Mouse (Mus musculus) heart, embryonic 13.5 days (tissue): ENCODE data around the gene Snx30. TPM values are rescaled to one million over a fixed set of nuclear protein-coding genes. Genes with fewer than 3 reads are reported as not detected.
A peak's percentile ranks its signal among the peaks of the same experiment; 100 is the strongest.
"Not testable (repeated sequence)": the region's sequence is repeated elsewhere in the genome, so short reads cannot be mapped to it uniquely, and the experiment has no call there.

Experiments
- ATAC-seq: fragments of 200-750 bp; cut with Nextera tagmentation; 2 replicates; pipeline ENCODE4 v1.8.0; 2017; ENCODE audit warnings: moderate TSS enrichment; ENCODE audit not compliant: insufficient number of reproducible peaks, low FRiP score, low TSS enrichment; ENCODE audit errors: extremely low read depth
- H3K27ac ChIP-seq: fragments of 300-500 bp; sonication (generic); replicated peaks from 2 replicates; pipeline ENCODE4 v1.5.1; 2015; ENCODE audit warnings: moderate library complexity, mild to moderate bottlenecking, inconsistent platforms
- H3K27me3 ChIP-seq: fragments of 300-500 bp; sonication (generic); replicated peaks from 2 replicates; pipeline ENCODE4 v1.6.1; 2015; ENCODE audit warnings: mild to moderate bottlenecking, inconsistent platforms
- H3K36me3 ChIP-seq: fragments of 300-500 bp; sonication (generic); 2 replicates; pipeline ENCODE4 v1.6.1; 2015; ENCODE audit warnings: mild to moderate bottlenecking, inconsistent platforms
- H3K4me1 ChIP-seq: fragments of 300-500 bp; sonication (generic); 2 replicates; pipeline ENCODE4 v1.6.1; 2015; ENCODE audit warnings: inconsistent platforms
- H3K4me2 ChIP-seq: fragments of 300-500 bp; sonication (generic); 2 replicates; pipeline ENCODE4 v1.6.1; 2015; ENCODE audit warnings: inconsistent platforms, mild to moderate bottlenecking, moderate library complexity
- H3K4me3 ChIP-seq: fragments of 300-500 bp; sonication (generic); 2 replicates; pipeline ENCODE4 v1.5.1; 2015; ENCODE audit warnings: moderate library complexity, mild to moderate bottlenecking, inconsistent platforms
- H3K9ac ChIP-seq: fragments of 300-500 bp; sonication (generic); 2 replicates; pipeline ENCODE4 v1.6.1; 2015; ENCODE audit warnings: inconsistent platforms, mild to moderate bottlenecking, moderate library complexity
- H3K9me3 ChIP-seq: fragments of 300-500 bp; sonication (generic); 2 replicates; pipeline ENCODE4 v1.6.1; 2016; ENCODE audit warnings: inconsistent platforms
- whole genome bisulfite sequencing: fragments of 180-500 bp; shearing (Covaris S2); methylation state at CpG from one replicate; pipeline ENCODE4 v1.1.7; 2015; ENCODE audit warnings: mixed read lengths; 5-methylcytosine and 5-hydroxymethylcytosine counted together
- polyA plus RNA-seq: library from polyadenylated mRNA; unstranded; fragments of >200 nt; fragmentation: Nextera tagmentation; extraction: Ambion mirVana; gene quantifications from 2 replicates; pipeline ENCODE4 v1.2.1, GENCODE M21; 2015

Gene Snx30
- polyA plus RNA-seq, 1 experiment from 2014 or later: 4.1 TPM

DNA sequence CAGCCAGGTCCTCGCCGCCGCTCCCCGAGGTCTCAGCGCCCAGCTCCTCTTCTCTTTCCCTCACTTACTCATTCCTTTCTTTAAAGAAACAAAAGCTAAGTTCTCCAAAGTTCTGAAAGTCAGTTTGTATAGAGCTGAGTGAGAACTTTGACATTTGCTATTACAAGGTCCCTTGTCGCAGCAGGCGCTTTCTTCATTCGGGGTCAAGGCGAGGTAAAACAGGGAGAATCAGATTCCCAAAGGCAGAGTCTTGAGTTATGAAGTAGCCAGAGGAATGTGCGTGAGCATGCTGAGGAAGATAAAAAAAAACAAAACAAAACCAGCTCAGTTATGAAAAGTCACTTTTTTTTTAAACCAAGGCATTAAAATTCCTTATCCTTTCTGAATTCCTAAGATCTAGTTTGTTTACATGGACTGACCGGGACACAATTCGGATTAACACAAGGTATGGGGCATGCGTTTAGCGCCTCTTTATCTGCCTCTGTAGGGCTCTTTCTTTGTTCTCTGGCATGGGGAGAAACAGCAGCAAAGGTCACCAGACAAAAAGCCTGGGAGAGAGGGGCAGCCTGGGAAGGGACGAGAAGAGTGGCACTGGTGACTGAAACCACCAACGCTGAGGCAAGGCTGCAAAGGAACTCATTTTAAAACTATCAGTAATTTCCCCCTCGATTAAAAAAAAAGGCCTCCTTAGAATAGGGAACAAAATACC, 33.3 kb upstream of the Snx30 start:
- Histone ChIP-seq H3K9me3 (no peaks in the 10 kb centered on the region), H3K4me3 (no peak overlapping the region), H3K27ac (peak overlapping the region; percentile 66), H3K4me2 (no peak overlapping the region), H3K4me1 (peaks cover 18% of the 10 kb centered on the region), H3K9ac (0 out of 2 replicates have a peak overlapping the region, but pooled peaks have one; percentile 21), H3K36me3 (peaks cover 64% of the 10 kb centered on the region), H3K27me3 (no peaks in the 10 kb centered on the region)
- no peak for ATAC-seq
- 59% methylated on average over 17 of the region's 17 CpGs for WGBS

DNA sequence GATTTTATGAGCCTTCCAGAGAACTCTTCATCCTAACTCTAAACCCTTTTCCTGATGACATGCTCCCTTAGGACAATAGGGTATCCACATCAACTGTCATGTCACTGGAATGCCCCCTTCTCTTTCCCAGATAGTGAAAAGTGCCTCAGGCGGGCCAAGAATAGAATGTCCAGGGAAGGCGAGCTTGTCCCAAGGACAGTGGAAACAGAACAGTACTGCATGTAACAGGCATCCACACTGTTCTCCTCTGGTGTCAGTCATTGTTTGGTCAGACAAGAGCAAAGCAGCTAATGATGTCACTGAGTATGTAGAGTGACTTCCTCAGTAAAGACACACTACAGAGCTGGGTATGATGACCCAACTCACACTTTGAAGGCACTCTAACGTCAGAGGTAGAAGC, 27.8 kb upstream of the Snx30 start:
- ATAC-seq: 0 out of 2 replicates have a peak, but pooled peaks have one; percentile 59
- H3K9ac ChIP-seq: peak overlapping the region; percentile 25; the same call in 1 of the 2 replicates
- WGBS: 45% methylated on average over 3 of the region's 3 CpGs

DNA sequence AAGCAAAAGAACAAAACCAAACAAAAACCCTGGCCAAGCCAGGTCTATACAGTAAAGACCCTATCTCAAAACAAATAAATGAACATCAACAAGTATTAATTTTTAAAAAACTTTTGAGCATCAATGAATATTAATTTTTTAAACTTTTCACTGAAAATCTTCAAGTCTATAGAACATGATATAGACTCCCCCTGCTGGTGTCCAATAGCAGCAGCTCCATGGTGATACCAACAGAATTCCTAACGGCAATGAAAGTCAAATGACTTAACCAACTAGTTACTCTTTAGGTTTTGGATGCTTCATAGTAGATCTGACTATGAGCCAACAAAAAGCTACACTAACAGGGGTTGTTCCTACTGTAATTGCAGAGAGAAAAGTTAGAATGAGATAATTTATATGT, 25.1 kb upstream of the Snx30 start:
- Histone ChIP-seq H3K27ac (no peak overlapping the region), H3K4me1 (peaks cover 31% of the 10 kb centered on the region), H3K9me3 (no peaks in the 10 kb centered on the region), H3K36me3 (peaks cover 18% of the 10 kb centered on the region), H3K4me3 (no peak overlapping the region), H3K4me2 (no peak overlapping the region), H3K9ac (no peak overlapping the region), H3K27me3 (no peaks in the 10 kb centered on the region)
- 14% methylated on average over 1 of the region's 1 CpGs for WGBS
- ATAC-seq: no peak

More for the DNA sequence above, 27.8 kb upstream of the Snx30 start:
- H3K4me1 ChIP-seq: peaks cover 34% of the 10 kb centered on the region
- H3K4me3 ChIP-seq: no peak overlapping the region
- peak overlapping the region; percentile 87 for H3K27ac ChIP-seq
- no peaks in the 10 kb centered on the region for H3K9me3 ChIP-seq
- H3K27me3 ChIP-seq: no peaks in the 10 kb centered on the region
- H3K4me2 ChIP-seq: no peak overlapping the region
- peaks cover 39% of the 10 kb centered on the region for H3K36me3 ChIP-seq

DNA sequence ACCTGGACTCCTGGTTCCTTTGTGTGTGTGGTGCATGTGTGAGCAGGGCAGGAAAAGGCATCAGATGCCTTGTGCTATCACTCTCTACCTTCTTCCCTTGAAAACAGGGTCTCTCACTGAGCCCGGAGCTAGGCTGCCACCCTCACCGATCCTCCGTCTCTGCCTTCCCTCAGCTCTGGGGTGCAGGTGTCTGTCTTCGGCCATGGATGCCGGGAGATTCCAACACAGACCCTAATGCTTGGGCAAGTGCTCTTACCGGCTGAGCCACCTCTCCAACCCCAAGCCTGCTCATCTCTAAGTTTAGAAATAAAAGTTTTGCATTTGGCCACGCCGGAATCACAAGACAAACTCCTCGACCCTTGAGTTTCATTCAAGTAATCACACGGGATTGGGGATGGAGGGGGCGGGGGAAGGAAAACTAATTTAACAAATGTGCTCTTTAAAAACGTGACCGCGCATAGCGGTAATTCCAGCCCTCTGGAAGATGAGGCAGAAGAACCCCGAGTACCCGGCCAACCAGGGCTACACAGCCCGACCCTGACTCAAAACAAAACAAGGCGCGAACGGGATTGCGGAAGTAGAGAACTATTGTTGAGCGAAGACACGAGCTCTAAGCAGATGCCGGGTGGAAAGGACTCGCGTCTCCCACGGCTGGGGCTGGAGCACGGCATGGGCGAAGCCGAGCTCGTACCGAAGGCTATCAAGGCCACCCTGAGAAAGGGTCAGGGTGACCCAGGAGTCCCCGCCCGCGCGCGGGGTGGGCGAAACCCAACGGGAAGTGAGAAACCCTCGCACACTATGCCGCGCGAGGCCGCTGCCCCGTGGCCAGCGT, 22.6 kb upstream of the Snx30 start:
- ATAC-seq: peak; percentile 16
- under 1% methylated on average over 47 of the region's 47 CpGs for WGBS
- H3K4me2 ChIP-seq: peak overlapping the region; percentile 91
- peaks cover 10% of the 10 kb centered on the region for H3K36me3 ChIP-seq
- H3K9me3 ChIP-seq: no peaks in the 10 kb centered on the region
- no peaks in the 10 kb centered on the region for H3K27me3 ChIP-seq
- H3K27ac ChIP-seq: peak overlapping the region; percentile 81
- peaks cover 21% of the 10 kb centered on the region for H3K4me1 ChIP-seq
- H3K4me3 ChIP-seq: peak overlapping the region; percentile 97
- H3K9ac ChIP-seq: peak overlapping the region; percentile 87

DNA sequence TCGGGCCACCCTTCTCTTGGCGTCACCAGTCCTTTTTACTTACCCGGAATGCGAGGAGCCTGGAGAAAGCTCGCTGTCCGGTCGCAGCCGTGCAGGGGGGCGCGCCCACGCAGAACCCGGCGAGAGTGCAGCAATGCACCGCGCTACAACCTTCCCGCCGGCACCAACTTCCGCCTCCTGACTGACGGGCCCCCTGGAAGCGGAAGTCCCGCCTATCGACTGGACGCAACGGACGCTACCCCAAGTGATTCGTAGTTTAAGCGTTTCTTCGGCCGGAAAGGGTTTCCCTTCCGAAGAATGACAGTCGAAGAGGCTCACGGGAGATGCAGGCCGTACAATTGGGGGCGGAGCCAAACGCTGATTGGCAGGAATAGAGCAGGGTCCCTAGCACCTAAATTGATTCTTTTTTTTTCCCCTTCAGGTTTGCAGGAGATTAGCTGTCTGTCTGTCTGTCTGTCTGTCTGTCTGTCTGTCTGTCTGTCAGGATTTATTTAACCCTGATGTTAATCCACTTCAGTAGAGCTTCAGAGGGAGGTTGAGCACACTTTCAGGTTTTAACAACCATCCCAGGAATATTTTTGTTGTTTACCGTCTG, 21.9 kb upstream of the Snx30 start:
- Histone ChIP-seq H3K9me3 (no peaks in the 10 kb centered on the region), H3K4me1 (peaks cover 15% of the 10 kb centered on the region), H3K9ac (peak overlapping the region; percentile 87), H3K36me3 (peaks cover 7% of the 10 kb centered on the region), H3K27ac (peak overlapping the region; percentile 81), H3K27me3 (no peaks in the 10 kb centered on the region), H3K4me2 (peak overlapping the region; percentile 91), H3K4me3 (peak overlapping the region; percentile 97)
- peak; percentile 93 for ATAC-seq
- WGBS: under 1% methylated on average over 36 of the region's 36 CpGs

DNA sequence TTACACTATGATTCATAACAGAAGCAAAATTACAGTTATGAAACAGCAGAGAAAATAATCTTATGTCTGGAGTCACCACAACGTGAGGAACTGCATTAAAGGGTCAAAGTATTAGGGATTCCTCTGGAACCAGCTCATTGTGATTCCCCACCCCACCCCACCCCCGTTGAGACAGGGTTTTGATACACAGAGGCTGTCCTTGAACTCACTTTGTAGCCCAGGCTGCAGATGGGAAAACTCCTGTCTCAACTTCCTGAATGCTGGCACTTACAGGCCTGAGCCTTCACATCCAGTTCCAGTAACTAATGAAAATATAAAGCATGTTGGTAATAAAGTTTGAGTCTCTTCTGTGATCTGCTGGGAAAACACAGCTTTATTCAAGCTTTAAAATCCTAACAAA, 20.2 kb upstream of the Snx30 start:
- Histone ChIP-seq H3K27me3 (no peaks in the 10 kb centered on the region), H3K4me3 (no peak overlapping the region), H3K4me1 (peaks cover 12% of the 10 kb centered on the region), H3K4me2 (no peak overlapping the region), H3K36me3 (no peaks in the 10 kb centered on the region), H3K9ac (no peak overlapping the region), H3K27ac (no peak overlapping the region), H3K9me3 (no peaks in the 10 kb centered on the region)
- ATAC-seq: no peak
- 29% methylated on average over 2 of the region's 2 CpGs for WGBS

DNA sequence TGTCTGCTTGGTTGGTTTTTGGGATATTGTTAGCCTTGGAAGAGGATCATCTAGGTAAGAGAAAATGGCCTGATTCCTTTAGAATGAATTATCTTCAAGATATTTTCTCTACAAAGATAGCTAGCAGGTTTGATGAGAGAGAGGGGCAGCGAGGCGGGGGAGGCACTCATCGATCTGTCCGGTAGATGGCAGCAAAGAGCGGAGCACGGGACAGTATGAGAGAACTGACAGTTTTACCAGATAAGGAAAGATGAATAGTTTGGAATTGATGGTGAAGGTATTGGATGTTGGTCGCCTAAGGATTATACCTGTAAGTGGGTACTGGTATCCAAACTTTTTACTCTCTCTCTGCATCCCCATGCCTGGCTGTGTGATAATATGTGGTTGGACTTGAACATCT, 19.0 kb upstream of the Snx30 start:
- no peak for ATAC-seq
- H3K27ac ChIP-seq: no peak overlapping the region
- no peaks in the 10 kb centered on the region for H3K36me3 ChIP-seq
- H3K9me3 ChIP-seq: no peaks in the 10 kb centered on the region
- peaks cover 9% of the 10 kb centered on the region for H3K4me1 ChIP-seq
- H3K27me3 ChIP-seq: no peaks in the 10 kb centered on the region
- 0% methylated on average over 7 of the region's 7 CpGs for WGBS
- H3K9ac ChIP-seq: no peak overlapping the region
- H3K4me3 ChIP-seq: no peak overlapping the region
- H3K4me2 ChIP-seq: no peak overlapping the region

DNA sequence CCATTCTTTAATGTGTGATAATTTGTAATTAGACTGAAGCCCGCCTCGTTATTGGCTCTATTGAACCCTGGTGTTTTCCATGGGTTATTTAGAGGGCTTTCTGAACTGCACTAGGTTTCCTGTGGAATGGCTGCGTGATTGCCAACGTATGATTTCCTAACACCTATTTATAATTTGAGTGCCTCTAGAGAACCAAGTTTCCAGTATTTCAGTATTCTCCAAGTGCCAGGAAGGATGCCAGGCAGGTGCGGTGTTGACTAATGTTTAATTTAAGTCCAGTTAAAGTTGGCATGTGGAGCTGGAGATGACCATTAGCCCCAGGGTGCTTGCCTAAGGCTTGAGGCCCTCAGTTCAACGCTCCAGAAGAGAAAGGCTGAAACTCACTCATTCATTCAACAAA, 18.5 kb upstream of the Snx30 start:
- Histone ChIP-seq H3K27me3 (no peaks in the 10 kb centered on the region), H3K36me3 (no peaks in the 10 kb centered on the region), H3K4me3 (no peak overlapping the region), H3K9me3 (no peaks in the 10 kb centered on the region), H3K27ac (no peak overlapping the region), H3K4me2 (no peak overlapping the region), H3K4me1 (peaks cover 6% of the 10 kb centered on the region), H3K9ac (no peak overlapping the region)
- no peak for ATAC-seq
- 63% methylated on average over 6 of the region's 6 CpGs for WGBS

DNA sequence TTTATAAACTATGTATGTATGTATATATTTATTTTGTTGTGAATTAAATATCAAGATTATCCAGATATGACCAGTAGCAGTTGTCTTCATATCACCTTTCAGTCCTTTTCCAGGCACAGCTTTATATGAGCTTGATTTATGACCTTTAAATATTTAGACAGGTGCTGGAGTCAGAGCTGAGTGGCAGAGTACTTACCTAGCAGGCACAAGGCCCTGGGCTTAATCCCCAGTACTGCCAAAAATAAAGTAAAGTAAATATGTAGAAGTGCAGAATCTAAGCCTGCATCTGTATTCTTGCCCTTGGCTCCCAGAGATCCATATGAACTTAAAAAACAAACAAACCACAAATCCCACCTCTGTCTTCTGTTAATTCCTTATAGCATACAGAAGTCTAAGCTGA, 16.6 kb upstream of the Snx30 start:
- Histone ChIP-seq H3K27ac (no peak overlapping the region), H3K4me3 (no peak overlapping the region), H3K4me2 (no peak overlapping the region), H3K4me1 (no peaks in the 10 kb centered on the region), H3K36me3 (no peaks in the 10 kb centered on the region), H3K9ac (no peak overlapping the region), H3K27me3 (no peaks in the 10 kb centered on the region), H3K9me3 (no peaks in the 10 kb centered on the region)
- ATAC-seq: no peak

DNA sequence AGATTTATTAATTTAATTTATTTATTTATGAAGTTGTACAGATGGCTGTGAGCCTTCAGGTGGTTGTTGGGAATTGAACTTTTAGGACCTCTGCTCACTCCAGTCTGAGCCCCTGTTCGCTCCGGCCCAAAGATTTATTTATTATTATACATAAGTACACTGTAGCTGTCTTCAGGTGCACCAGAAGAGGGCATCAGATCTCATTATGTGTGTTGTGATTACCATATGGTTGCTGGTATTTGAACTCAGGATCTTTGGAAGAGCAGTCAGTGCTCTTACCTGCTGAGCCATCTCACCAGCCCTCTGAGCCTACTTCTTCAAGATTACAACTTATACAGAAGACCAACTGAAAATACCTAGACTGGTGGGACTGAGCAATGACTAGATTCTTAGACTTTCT, 12.0 kb upstream of the Snx30 start:
- not testable (repeated sequence) for H3K9ac ChIP-seq, H3K4me1 ChIP-seq, H3K27ac ChIP-seq, H3K4me2 ChIP-seq, H3K4me3 ChIP-seq, H3K27me3 ChIP-seq, ATAC-seq, H3K36me3 ChIP-seq, H3K9me3 ChIP-seq
- 78% methylated on average over 2 of the region's 2 CpGs for WGBS

DNA sequence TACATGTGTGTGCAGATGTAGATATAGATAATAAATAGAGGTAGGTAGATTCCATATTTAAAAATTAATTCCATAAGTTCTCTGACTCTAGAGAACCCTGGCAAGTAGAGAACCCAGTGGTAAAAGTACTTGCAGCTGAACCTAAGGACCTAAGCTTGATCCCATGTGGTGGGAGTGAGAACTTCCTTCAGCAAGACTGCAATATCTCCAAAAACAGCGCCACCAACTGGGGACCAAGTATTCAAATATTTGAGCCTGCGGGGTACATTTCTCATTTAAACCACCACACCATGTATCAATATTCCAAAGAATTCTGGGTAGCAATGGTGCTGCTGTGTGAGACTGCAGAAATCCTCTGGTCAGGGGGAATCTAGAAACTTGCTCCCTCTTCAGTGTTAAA, 11.5 kb upstream of the Snx30 start:
- WGBS: 57% methylated on average over 2 of the region's 2 CpGs
- Histone ChIP-seq H3K36me3 (no peaks in the 10 kb centered on the region), H3K9me3 (no peaks in the 10 kb centered on the region)

More for the DNA sequence above, 11.5 kb upstream of the Snx30 start:
- Histone ChIP-seq H3K4me3 (no peak overlapping the region), H3K27ac (no peak overlapping the region), H3K4me2 (no peak overlapping the region), H3K27me3 (no peaks in the 10 kb centered on the region), H3K4me1 (no peaks in the 10 kb centered on the region), H3K9ac (no peak overlapping the region)
- ATAC-seq: no peak
